Mouse (Mus musculus): ENCODE results near the gene Add3. TPM values are rescaled to one million over a fixed set of nuclear protein-coding genes. Genes with fewer than 3 reads are reported as not detected.

The Add3 gene
- polyA plus RNA-seq, 1 experiment from 2014 or later: 134 TPM

- no peaks in the 10 kb centered on the region for H3K27me3 ChIP-seq (ENCODE audit: control insufficient read depth, insufficient read depth, low read length)
- H3K4me2 ChIP-seq (ENCODE audit: low read length): no peak overlapping the region
- H3K9me3 ChIP-seq (ENCODE audit: control insufficient read depth, low read length): peaks cover 6% of the 10 kb centered on the region; the same call in 1 of the 2 replicates
- no peaks in the 10 kb centered on the region for H3K36me3 ChIP-seq (ENCODE audit: control insufficient read depth, insufficient read depth, low read length)
- 58% methylated on average over 5 of the region's 5 CpGs for WGBS
- ATAC-seq (ENCODE audit: insufficient number of reproducible peaks, insufficient read depth, low FRiP score, low read depth): no peak
- no peak overlapping the region for H3K4me3 ChIP-seq (ENCODE audit: control insufficient read depth in 1 of 2, insufficient read depth in 1 of 2, low read depth in 1 of 2, low read length in 2 of 2)
- no peak overlapping the region for H3K27ac ChIP-seq (replicated peaks in 1 of 2; ENCODE audit: control insufficient read depth in 1 of 2, insufficient read depth in 1 of 2, low read depth in 2 of 2, low read length in 2 of 2)
- H3K9ac ChIP-seq (ENCODE audit: low read length): no peak overlapping the region
- H3K4me1 ChIP-seq (ENCODE audit: control insufficient read depth in 2 of 2, insufficient read depth in 2 of 2, low read length in 2 of 2): peaks cover 26 to 32% of the 10 kb centered on the region in 2 experiments
These were observed 119.3 kb downstream of the Add3 start for GRCm38 (mm10) chr19:53259541-53259940.

- Histone ChIP-seq H3K36me3 (ENCODE audit: control insufficient read depth, insufficient read depth, low read length) (no peaks in the 10 kb centered on the region), H3K9me3 (ENCODE audit: control insufficient read depth, low read length) (peaks cover 6% of the 10 kb centered on the region; the same call in 1 of the 2 replicates), H3K27me3 (ENCODE audit: control insufficient read depth, insufficient read depth, low read length) (no peaks in the 10 kb centered on the region), H3K4me1 (ENCODE audit: control insufficient read depth in 2 of 2, insufficient read depth in 2 of 2, low read length in 2 of 2) (peaks cover 29 to 35% of the 10 kb centered on the region in 2 experiments), H3K4me3 (ENCODE audit: control insufficient read depth in 1 of 2, insufficient read depth in 1 of 2, low read depth in 1 of 2, low read length in 2 of 2) (no peak overlapping the region), H3K27ac (replicated peaks in 1 of 2; ENCODE audit: control insufficient read depth in 1 of 2, insufficient read depth in 1 of 2, low read depth in 2 of 2, low read length in 2 of 2) (no peak overlapping the region), H3K9ac (ENCODE audit: low read length) (no peak overlapping the region), H3K4me2 (ENCODE audit: low read length) (no peak overlapping the region)
- ATAC-seq (ENCODE audit: insufficient number of reproducible peaks, insufficient read depth, low FRiP score, low read depth): no peak
- 79% methylated on average over 10 of the region's 10 CpGs for WGBS
These were observed 120.0 kb downstream of the Add3 start for GRCm38 (mm10) chr19:53260261-53260660.

GRCm38 (mm10) chr19:53260828-53261227, 120.6 kb downstream of the Add3 start:
- no peaks in the 10 kb centered on the region for H3K36me3 ChIP-seq (ENCODE audit: control insufficient read depth, insufficient read depth, low read length)
- H3K4me3 ChIP-seq (ENCODE audit: control insufficient read depth in 1 of 2, insufficient read depth in 1 of 2, low read depth in 1 of 2, low read length in 2 of 2): no peak overlapping the region
- H3K27me3 ChIP-seq (ENCODE audit: control insufficient read depth, insufficient read depth, low read length): no peaks in the 10 kb centered on the region
- ATAC-seq (ENCODE audit: insufficient number of reproducible peaks, insufficient read depth, low FRiP score, low read depth): no peak
- 90% methylated on average over 4 of the region's 4 CpGs for WGBS
- no peak overlapping the region for H3K4me2 ChIP-seq (ENCODE audit: low read length)
- H3K9me3 ChIP-seq (ENCODE audit: control insufficient read depth, low read length): peaks cover 6% of the 10 kb centered on the region; the same call in 1 of the 2 replicates
- H3K4me1 ChIP-seq (ENCODE audit: control insufficient read depth in 2 of 2, insufficient read depth in 2 of 2, low read length in 2 of 2): peaks cover 31 to 37% of the 10 kb centered on the region in 2 experiments
- H3K27ac ChIP-seq (replicated peaks in 1 of 2; ENCODE audit: control insufficient read depth in 1 of 2, insufficient read depth in 1 of 2, low read depth in 2 of 2, low read length in 2 of 2): no peak overlapping the region
- no peak overlapping the region for H3K9ac ChIP-seq (ENCODE audit: low read length)

- Histone ChIP-seq H3K9ac (ENCODE audit: low read length) (no peak overlapping the region), H3K36me3 (ENCODE audit: control insufficient read depth, insufficient read depth, low read length) (no peaks in the 10 kb centered on the region), H3K4me3 (ENCODE audit: control insufficient read depth in 1 of 2, insufficient read depth in 1 of 2, low read depth in 1 of 2, low read length in 2 of 2) (no peak overlapping the region), H3K27me3 (ENCODE audit: control insufficient read depth, insufficient read depth, low read length) (no peaks in the 10 kb centered on the region), H3K27ac (replicated peaks in 1 of 2; ENCODE audit: control insufficient read depth in 1 of 2, insufficient read depth in 1 of 2, low read depth in 2 of 2, low read length in 2 of 2) (no peak overlapping the region), H3K4me1 (ENCODE audit: control insufficient read depth in 2 of 2, insufficient read depth in 2 of 2, low read length in 2 of 2) (peaks cover 24 to 27% of the 10 kb centered on the region in 2 experiments), H3K9me3 (ENCODE audit: control insufficient read depth, low read length) (no peaks in the 10 kb centered on the region), H3K4me2 (ENCODE audit: low read length) (no peak overlapping the region)
- WGBS: 75% methylated on average over 7 of the region's 7 CpGs
- no peak for ATAC-seq (ENCODE audit: insufficient number of reproducible peaks, insufficient read depth, low FRiP score, low read depth)
These were observed 121.8 kb downstream of the Add3 start for GRCm38 (mm10) chr19:53262061-53262460.

GRCm38 (mm10) chr19:53263859-53264733, 123.9 kb downstream of the Add3 start:
- Histone ChIP-seq H3K27ac (replicated peaks in 1 of 2; ENCODE audit: control insufficient read depth in 1 of 2, insufficient read depth in 1 of 2, low read depth in 2 of 2, low read length in 2 of 2) (no peak overlapping the region), H3K4me1 (ENCODE audit: control insufficient read depth in 2 of 2, insufficient read depth in 2 of 2, low read length in 2 of 2) (peaks cover 12% of the 10 kb centered on the region in 2 experiments), H3K36me3 (ENCODE audit: control insufficient read depth, insufficient read depth, low read length) (no peaks in the 10 kb centered on the region), H3K4me3 (ENCODE audit: control insufficient read depth in 1 of 2, insufficient read depth in 1 of 2, low read depth in 1 of 2, low read length in 2 of 2) (no peak overlapping the region), H3K9me3 (ENCODE audit: control insufficient read depth, low read length) (no peaks in the 10 kb centered on the region), H3K27me3 (ENCODE audit: control insufficient read depth, insufficient read depth, low read length) (no peaks in the 10 kb centered on the region), H3K9ac (ENCODE audit: low read length) (no peak overlapping the region), H3K4me2 (ENCODE audit: low read length) (no peak overlapping the region)
- no peak for ATAC-seq (ENCODE audit: insufficient number of reproducible peaks, insufficient read depth, low FRiP score, low read depth)
- 34% methylated on average over 22 of the region's 23 CpGs for WGBS

GRCm38 (mm10) chr19:53264821-53265727, 124.8 kb downstream of the Add3 start:
- Histone ChIP-seq H3K27me3 (ENCODE audit: control insufficient read depth, insufficient read depth, low read length) (no peaks in the 10 kb centered on the region), H3K9ac (ENCODE audit: low read length) (no peak overlapping the region), H3K4me2 (ENCODE audit: low read length) (no peak overlapping the region), H3K9me3 (ENCODE audit: control insufficient read depth, low read length) (no peaks in the 10 kb centered on the region), H3K27ac (replicated peaks in 1 of 2; ENCODE audit: control insufficient read depth in 1 of 2, insufficient read depth in 1 of 2, low read depth in 2 of 2, low read length in 2 of 2) (no peak overlapping the region), H3K4me3 (ENCODE audit: control insufficient read depth in 1 of 2, insufficient read depth in 1 of 2, low read depth in 1 of 2, low read length in 2 of 2) (no peak overlapping the region), H3K36me3 (ENCODE audit: control insufficient read depth, insufficient read depth, low read length) (no peaks in the 10 kb centered on the region), H3K4me1 (ENCODE audit: control insufficient read depth in 2 of 2, insufficient read depth in 2 of 2, low read length in 2 of 2) (peaks cover 10 to 12% of the 10 kb centered on the region in 2 experiments)
- 55% methylated on average over 12 of the region's 12 CpGs for WGBS
- ATAC-seq (ENCODE audit: insufficient number of reproducible peaks, insufficient read depth, low FRiP score, low read depth): no peak

- Histone ChIP-seq H3K9ac (ENCODE audit: low read length) (no peak overlapping the region), H3K4me2 (ENCODE audit: low read length) (no peak overlapping the region), H3K27ac (replicated peaks in 1 of 2; ENCODE audit: control insufficient read depth in 1 of 2, insufficient read depth in 1 of 2, low read depth in 2 of 2, low read length in 2 of 2) (no peak overlapping the region), H3K27me3 (ENCODE audit: control insufficient read depth, insufficient read depth, low read length) (no peaks in the 10 kb centered on the region), H3K4me1 (ENCODE audit: control insufficient read depth in 2 of 2, insufficient read depth in 2 of 2, low read length in 2 of 2) (peaks cover 10 to 12% of the 10 kb centered on the region in 2 experiments), H3K36me3 (ENCODE audit: control insufficient read depth, insufficient read depth, low read length) (no peaks in the 10 kb centered on the region), H3K4me3 (ENCODE audit: control insufficient read depth in 1 of 2, insufficient read depth in 1 of 2, low read depth in 1 of 2, low read length in 2 of 2) (no peak overlapping the region), H3K9me3 (ENCODE audit: control insufficient read depth, low read length) (no peaks in the 10 kb centered on the region)
- ATAC-seq (ENCODE audit: insufficient number of reproducible peaks, insufficient read depth, low FRiP score, low read depth): no peak
- WGBS: 84% methylated on average over 9 of the region's 9 CpGs
These were observed 127.1 kb downstream of the Add3 start for GRCm38 (mm10) chr19:53267305-53267704.

Data from heart, embryonic 14.5 days (tissue).